Comparison of ENCODE assay signal across 12 mouse cellular contexts in the genomic region with DNA sequence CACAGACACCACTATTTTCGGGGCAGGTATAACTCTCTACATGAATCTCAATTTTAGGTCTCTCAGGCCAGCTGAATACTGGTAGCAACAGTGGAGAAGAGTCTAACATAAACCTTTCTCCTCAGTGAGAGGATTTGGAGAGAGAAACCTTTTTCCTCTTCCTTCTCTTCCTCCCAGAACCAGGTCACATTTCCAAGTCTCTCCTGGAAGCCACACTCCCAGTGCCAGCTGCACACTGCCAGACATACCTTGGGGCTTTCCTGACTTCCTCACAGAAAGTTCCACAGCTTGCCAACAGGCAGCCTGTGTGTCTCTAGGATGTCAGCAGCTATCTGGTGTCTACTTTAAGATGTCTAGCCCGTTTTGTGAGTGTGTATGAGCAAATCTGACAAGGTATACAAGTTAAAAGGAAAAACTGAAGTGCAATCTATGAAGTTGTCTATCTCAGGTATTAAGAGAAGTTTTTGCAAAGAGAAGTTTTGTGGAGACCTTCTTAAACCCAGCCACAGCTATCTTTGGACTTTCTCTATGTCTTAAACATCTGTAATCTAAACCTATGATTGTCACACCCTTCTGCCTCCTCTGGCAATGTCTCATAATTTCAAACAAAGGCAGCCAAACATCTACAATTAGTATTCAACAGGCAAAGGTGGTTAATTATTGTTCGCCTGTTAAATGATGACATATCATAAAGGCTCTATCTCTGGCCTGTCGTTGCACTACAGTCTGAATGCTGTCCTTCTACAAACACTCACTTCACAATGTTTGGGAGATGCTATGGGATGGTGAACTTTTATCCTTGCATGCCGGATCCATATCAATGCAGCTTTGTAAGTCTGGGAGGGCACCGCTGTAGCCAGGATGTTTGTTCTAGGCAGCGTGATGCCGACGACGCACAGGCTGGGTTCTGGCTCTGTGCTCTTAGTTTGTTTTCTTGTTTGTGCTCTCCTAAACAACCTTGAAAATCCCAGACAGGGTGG.
A peak's percentile ranks its signal among the peaks of the same experiment; 100 is the strongest.
DNase-seq lines count a peak whose midpoint lies in the region; ATAC-seq lines count a peak whose summit lies in the region.
"Had no signal": no experiment of that assay in that cellular context is flagged by ENCODE, and none has a peak within 500 bp of the region (broad histone marks: within the 10 kb centered on the region; RNA-seq: fewer than 3 reads in every experiment).

No protein-coding gene starts in this region.

- no peaks in the 10 kb centered on the region for H3K4me1 ChIP-seq in embryonic facial prominence, embryonic 11.5 days (ENCODE audit: control insufficient read depth, insufficient read depth, low read length)
- peaks cover 17% of the 10 kb centered on the region for H3K4me1 ChIP-seq in embryonic facial prominence, embryonic 10.5 days
- H3K4me1 ChIP-seq in neural tube, embryonic 14.5 days (ENCODE audit: control insufficient read depth, insufficient read depth, low read length): peaks cover 9% of the 10 kb centered on the region; the same call in 1 of the 2 replicates

- DNase-seq in embryonic facial prominence, embryonic 11.5 days (ENCODE audit: low spot score): peak; percentile 24
- DNase-seq in embryonic facial prominence, embryonic 10.5 days (ENCODE audit: low spot score): no peak
- DNase-seq in embryo, embryonic 11 days: peak; percentile 37
- peak; percentile 15 for DNase-seq in layer of hippocampus, adult 9-10 months (ENCODE audit: low spot score)
- no peak for DNase-seq in gastrocnemius, postnatal 14 days
- DNase-seq in heart, adult 11 months: no peak
- DNase-seq: heart, postnatal 14 days; thymus, postnatal 4 days had no signal

- H3K27ac ChIP-seq in embryonic facial prominence, embryonic 11.5 days (replicated peaks; ENCODE audit: low read depth, low read length): no peak overlapping the region
- H3K27ac ChIP-seq in embryonic facial prominence, embryonic 10.5 days (replicated peaks): no peak overlapping the region
- peak overlapping the region; percentile 100 for H3K27ac ChIP-seq in neural tube, embryonic 14.5 days (ENCODE audit: low read depth, low read length)
- H3K27ac ChIP-seq: limb, embryonic 12.5 days; macrophage had no signal

- no peak for ATAC-seq in embryonic facial prominence, embryonic 11.5 days (replicated peaks; ENCODE audit: insufficient number of reproducible peaks, low FRiP score, low TSS enrichment, low read depth)
- ATAC-seq in neural tube, embryonic 14.5 days (ENCODE audit: low read depth): no peak
- no peak for ATAC-seq in erythroblast, adult 5-6 weeks (replicated peaks; ENCODE audit: low FRiP score, poor library complexity, severe bottlenecking)

- H3K9ac ChIP-seq in embryonic facial prominence, embryonic 11.5 days (replicated peaks; ENCODE audit: low read length): no peak overlapping the region
- H3K9ac ChIP-seq in neural tube, embryonic 14.5 days (replicated peaks; ENCODE audit: low read depth, low read length): peak overlapping the region; percentile 100
- H3K9ac ChIP-seq: limb, embryonic 12.5 days had no signal

- peaks cover 72% of the 10 kb centered on the region for H3K27me3 ChIP-seq in embryonic facial prominence, embryonic 11.5 days (ENCODE audit: control insufficient read depth, insufficient read depth, low read length)
- H3K27me3 ChIP-seq in embryonic facial prominence, embryonic 10.5 days (replicated peaks; ENCODE audit: low read depth, poor library complexity, severe bottlenecking): peaks cover 100% of the 10 kb centered on the region
- H3K27me3 ChIP-seq in neural tube, embryonic 14.5 days (ENCODE audit: control insufficient read depth, insufficient read depth, low read length): 0 out of 2 replicates have a peak, but pooled peaks cover 2% of the 10 kb centered on the region

- no peak overlapping the region for H3K4me2 ChIP-seq in embryonic facial prominence, embryonic 11.5 days (ENCODE audit: low read depth, low read length)
- H3K4me2 ChIP-seq in neural tube, embryonic 14.5 days (ENCODE audit: low read depth, low read length): peak overlapping the region; percentile 81
- H3K4me2 ChIP-seq: limb, embryonic 12.5 days had no signal

- no peaks in the 10 kb centered on the region for H3K36me3 ChIP-seq in embryonic facial prominence, embryonic 11.5 days (replicated peaks; ENCODE audit: control insufficient read depth, insufficient read depth, low read depth, low read length)
- no peaks in the 10 kb centered on the region for H3K36me3 ChIP-seq in embryonic facial prominence, embryonic 10.5 days (replicated peaks)
- no peaks in the 10 kb centered on the region for H3K36me3 ChIP-seq in neural tube, embryonic 14.5 days (ENCODE audit: control insufficient read depth, insufficient read depth, low read length)
- H3K36me3 ChIP-seq: limb, embryonic 12.5 days had no signal

- no peaks in the 10 kb centered on the region for H3K9me3 ChIP-seq in embryonic facial prominence, embryonic 11.5 days (replicated peaks; ENCODE audit: control insufficient read depth, low read length)
- H3K9me3 ChIP-seq in embryonic facial prominence, embryonic 10.5 days: no peaks in the 10 kb centered on the region
- no peaks in the 10 kb centered on the region for H3K9me3 ChIP-seq in neural tube, embryonic 14.5 days (ENCODE audit: control insufficient read depth, low read length)
- H3K9me3 ChIP-seq: limb, embryonic 12.5 days had no signal

- intact Hi-C loops in gastrocnemius, postnatal 14 days (cut with DNase I; ENCODE audit: low total_unique reads): loop anchor here (10.0 kb wide), 1 partner anchor 626 kb away; no protein-coding TSS in a partner anchor

- H3K4me3 ChIP-seq in embryonic facial prominence, embryonic 11.5 days (ENCODE audit: low read depth, low read length): no peak overlapping the region
- no peak overlapping the region for H3K4me3 ChIP-seq in embryonic facial prominence, embryonic 10.5 days
- H3K4me3 ChIP-seq in neural tube, embryonic 14.5 days (ENCODE audit: low read depth, low read length): peak overlapping the region; percentile 90
- H3K4me3 ChIP-seq: limb, embryonic 12.5 days had no signal

- WGBS in embryonic facial prominence, embryonic 11.5 days: 3% methylated on average over 10 of the region's 10 CpGs
- 3% methylated on average over 10 of the region's 10 CpGs for WGBS in embryonic facial prominence, embryonic 10.5 days
- 3% methylated on average over 10 of the region's 10 CpGs for WGBS in neural tube, embryonic 14.5 days

Comparison
In these comparisons a context has a peak if more than half of its experiments do, and no peak if none do; other contexts are left out.
1. DNase-seq: peak in embryonic facial prominence, embryonic 11.5 days (single experiment), embryo, embryonic 11 days (single experiment) and layer of hippocampus, adult 9-10 months (single experiment); none in embryonic facial prominence, embryonic 10.5 days (single experiment), gastrocnemius, postnatal 14 days (single experiment) and heart, adult 11 months (single experiment).